Mouse (Mus musculus): ENCODE data around the gene Trem3. TPM values are rescaled to one million over a fixed set of nuclear protein-coding genes. Genes with fewer than 3 reads are reported as not detected.

The Trem3 gene
- polyA plus RNA-seq, 1 experiment, result 1.8 TPM

GRCm38 (mm10) chr17:48256575-48256974 lies 9.0 kb downstream of the Trem3 start:
- no peaks in the 10 kb centered on the region for H3K27me3 ChIP-seq (ENCODE audit: control insufficient read depth, insufficient read depth, low read length)
- TF ChIP-seq POLR2A (IDR thresholded peaks at IDR 0.05; ENCODE audit: low read depth, low read length) (no peak), CTCF (IDR thresholded peaks at IDR 0.05; ENCODE audit: extremely low read depth, insufficient read depth, insufficient read length, insufficient replicate concordance) (no peak)
- no peak for DNase-seq (ENCODE audit: low read depth in 1 of 2, low spot score in 2 of 2)
- H3K36me3 ChIP-seq (ENCODE audit: control insufficient read depth, insufficient read depth, low read length), result no peaks in the 10 kb centered on the region
- no peak overlapping the region for H3K27ac ChIP-seq (ENCODE audit: insufficient read depth, low read length)
- no peak overlapping the region for H3K4me3 ChIP-seq (ENCODE audit: extremely low read depth, insufficient read depth, insufficient read length)
- H3K4me1 ChIP-seq (ENCODE audit: control insufficient read depth, insufficient read depth, insufficient read length), result no peaks in the 10 kb centered on the region; the same call in 1 of the 2 replicates

GRCm38 (mm10) chr17:48261868-48262267 lies 14.3 kb downstream of the Trem3 start:
- 24% methylated on average over 2 of the region's 2 CpGs for WGBS
- H3K36me3 ChIP-seq (ENCODE audit: control insufficient read depth, insufficient read depth, low read length), result no peaks in the 10 kb centered on the region
- no peak for DNase-seq (ENCODE audit: low read depth in 1 of 2, low spot score in 2 of 2)
- no peak overlapping the region for H3K27ac ChIP-seq (ENCODE audit: insufficient read depth, low read length)
- TF ChIP-seq CTCF (IDR thresholded peaks at IDR 0.05; ENCODE audit: extremely low read depth, insufficient read depth, insufficient read length, insufficient replicate concordance) (no peak), POLR2A (IDR thresholded peaks at IDR 0.05; ENCODE audit: low read depth, low read length) (no peak)
- peaks cover 6% of the 10 kb centered on the region; the same call in 1 of the 2 replicates for H3K4me1 ChIP-seq (ENCODE audit: control insufficient read depth, insufficient read depth, insufficient read length)
- H3K27me3 ChIP-seq (ENCODE audit: control insufficient read depth, insufficient read depth, low read length), result no peaks in the 10 kb centered on the region
- H3K4me3 ChIP-seq (ENCODE audit: extremely low read depth, insufficient read depth, insufficient read length), result no peak overlapping the region

DNA sequence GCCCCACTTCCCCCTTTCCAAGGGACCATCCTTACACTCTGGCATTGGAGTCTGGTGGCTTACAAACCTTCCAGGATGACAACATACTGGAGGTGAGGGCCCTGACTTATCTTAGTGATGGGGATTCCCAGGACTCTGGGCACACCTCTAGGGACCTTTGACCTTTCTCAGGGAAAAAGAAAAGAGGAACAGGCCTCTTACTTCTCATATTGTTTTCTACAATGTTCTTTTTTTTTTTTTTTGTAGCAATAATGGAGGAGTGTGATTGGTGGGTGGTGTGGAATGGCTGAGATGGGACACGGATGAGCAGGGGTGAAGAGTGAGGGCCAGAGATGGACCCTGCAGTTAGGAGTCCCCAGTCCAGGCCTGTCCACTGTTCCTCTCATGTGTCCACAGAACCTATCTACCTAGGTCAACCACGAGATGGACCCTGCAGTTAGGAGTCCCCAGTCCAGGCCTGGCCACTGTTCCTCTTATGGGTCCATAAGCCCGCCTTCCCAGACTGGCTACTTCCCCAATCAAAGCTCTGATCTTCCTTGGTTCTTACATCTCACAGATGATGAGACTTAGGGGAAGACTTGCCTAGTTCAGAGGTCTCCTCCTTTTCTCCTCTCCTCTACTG lies 16.3 kb downstream of the Trem3 start, which contains the start of gene Treml4:
Gene Treml4, plus strand, starts transcription at position 555 of the 622 bp plus-strand sequence.
- DNase-seq (ENCODE audit: low read depth in 1 of 2, low spot score in 2 of 2), result no peak
- Histone ChIP-seq H3K27me3 (ENCODE audit: control insufficient read depth, insufficient read depth, low read length) (no peaks in the 10 kb centered on the region), H3K36me3 (ENCODE audit: control insufficient read depth, insufficient read depth, low read length) (no peaks in the 10 kb centered on the region), H3K27ac (ENCODE audit: insufficient read depth, low read length) (peak within 1 kb of the TSS; percentile 58), H3K4me3 (ENCODE audit: extremely low read depth, insufficient read depth, insufficient read length) (peak within 1 kb of the TSS; percentile 40; the same call in 1 of the 2 replicates), H3K4me1 (ENCODE audit: control insufficient read depth, insufficient read depth, insufficient read length) (peaks cover 6% of the 10 kb centered on the region; the same call in 1 of the 2 replicates)
- 84% methylated on average over 3 of the region's 3 CpGs for WGBS
- TF ChIP-seq CTCF (IDR thresholded peaks at IDR 0.05; ENCODE audit: extremely low read depth, insufficient read depth, insufficient read length, insufficient replicate concordance), result no peak
- TF ChIP-seq POLR2A (IDR thresholded peaks at IDR 0.05; ENCODE audit: low read depth, low read length), result no peak

DNA sequence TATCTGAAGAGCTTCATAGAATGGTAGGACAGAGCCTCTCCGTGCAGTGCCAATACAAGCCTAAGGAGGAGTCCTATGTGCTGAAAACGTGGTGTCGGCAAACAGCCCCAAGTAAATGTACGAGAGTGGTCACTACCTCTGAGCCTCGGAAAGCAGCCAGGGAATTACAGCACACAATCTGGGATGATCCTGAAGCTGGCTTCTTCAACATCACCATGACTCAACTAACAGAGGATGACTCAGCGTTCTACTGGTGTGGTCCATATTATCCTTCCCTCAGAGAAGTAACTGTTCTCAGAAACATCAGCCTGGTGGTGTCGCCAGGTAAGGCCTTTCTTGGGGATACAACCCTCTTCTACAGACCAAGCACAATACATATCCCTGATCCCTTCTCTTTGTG lies 17.1 kb downstream of the Trem3 start:
- TF ChIP-seq CTCF (IDR thresholded peaks at IDR 0.05; ENCODE audit: extremely low read depth, insufficient read depth, insufficient read length, insufficient replicate concordance) (no peak), POLR2A (IDR thresholded peaks at IDR 0.05; ENCODE audit: low read depth, low read length) (no peak)
- H3K36me3 ChIP-seq (ENCODE audit: control insufficient read depth, insufficient read depth, low read length), result no peaks in the 10 kb centered on the region
- no peak for DNase-seq (ENCODE audit: low read depth in 1 of 2, low spot score in 2 of 2)
- peak overlapping the region; percentile 40; the same call in 1 of the 2 replicates for H3K4me3 ChIP-seq (ENCODE audit: extremely low read depth, insufficient read depth, insufficient read length)
- 88% methylated on average over 7 of the region's 7 CpGs for WGBS
- peaks cover 6% of the 10 kb centered on the region; the same call in 1 of the 2 replicates for H3K4me1 ChIP-seq (ENCODE audit: control insufficient read depth, insufficient read depth, insufficient read length)
- H3K27ac ChIP-seq (ENCODE audit: insufficient read depth, low read length), result peak overlapping the region; percentile 55; the same call in 1 of the 2 replicates
- no peaks in the 10 kb centered on the region for H3K27me3 ChIP-seq (ENCODE audit: control insufficient read depth, insufficient read depth, low read length)

GRCm38 (mm10) chr17:48266138-48266537 lies 18.6 kb downstream of the Trem3 start:
- no peaks in the 10 kb centered on the region for H3K36me3 ChIP-seq (ENCODE audit: control insufficient read depth, insufficient read depth, low read length)
- no peaks in the 10 kb centered on the region for H3K27me3 ChIP-seq (ENCODE audit: control insufficient read depth, insufficient read depth, low read length)
- peaks cover 6% of the 10 kb centered on the region; the same call in 1 of the 2 replicates for H3K4me1 ChIP-seq (ENCODE audit: control insufficient read depth, insufficient read depth, insufficient read length)
- DNase-seq (ENCODE audit: low read depth in 1 of 2, low spot score in 2 of 2), result no peak
- WGBS, result 76% methylated on average over 2 of the region's 2 CpGs
- no peak overlapping the region for H3K4me3 ChIP-seq (ENCODE audit: extremely low read depth, insufficient read depth, insufficient read length)
- no peak overlapping the region for H3K27ac ChIP-seq (ENCODE audit: insufficient read depth, low read length)
- TF ChIP-seq POLR2A (IDR thresholded peaks at IDR 0.05; ENCODE audit: low read depth, low read length), result no peak
- no peak for TF ChIP-seq CTCF (IDR thresholded peaks at IDR 0.05; ENCODE audit: extremely low read depth, insufficient read depth, insufficient read length, insufficient replicate concordance)

GRCm38 (mm10) chr17:48266610-48267304 lies 19.2 kb downstream of the Trem3 start:
- 71% methylated on average over 2 of the region's 2 CpGs for WGBS
- H3K27me3 ChIP-seq (ENCODE audit: control insufficient read depth, insufficient read depth, low read length), result no peaks in the 10 kb centered on the region
- H3K4me1 ChIP-seq (ENCODE audit: control insufficient read depth, insufficient read depth, insufficient read length), result peaks cover 6% of the 10 kb centered on the region; the same call in 1 of the 2 replicates
- H3K36me3 ChIP-seq (ENCODE audit: control insufficient read depth, insufficient read depth, low read length), result no peaks in the 10 kb centered on the region
- no peak for DNase-seq (ENCODE audit: low read depth in 1 of 2, low spot score in 2 of 2)
- no peak overlapping the region for H3K4me3 ChIP-seq (ENCODE audit: extremely low read depth, insufficient read depth, insufficient read length)
- no peak for TF ChIP-seq POLR2A (IDR thresholded peaks at IDR 0.05; ENCODE audit: low read depth, low read length)
- TF ChIP-seq CTCF (IDR thresholded peaks at IDR 0.05; ENCODE audit: extremely low read depth, insufficient read depth, insufficient read length, insufficient replicate concordance), result no peak
- H3K27ac ChIP-seq (ENCODE audit: insufficient read depth, low read length), result no peak overlapping the region
